Mouse (Mus musculus): ENCODE results near the gene Chrnd. TPM values are rescaled to one million over a fixed set of nuclear protein-coding genes. Genes with fewer than 3 reads are reported as not detected.

The Chrnd gene
- total and polyA plus RNA-seq, 2 experiments from 2014 or later, result not detected

GRCm38 (mm10) chr1:87232197-87232596 lies 41.8 kb downstream of the Chrnd start:
- DNase-seq (ENCODE audit: low spot score) (no peak), ATAC-seq (ENCODE audit: insufficient read depth, low read depth) (no peak)
- Histone ChIP-seq H3K4me2 (ENCODE audit: low read depth, low read length) (no peak overlapping the region), H3K9ac (replicated peaks; ENCODE audit: low read depth, low read length) (no peak overlapping the region), H3K27me3 (ENCODE audit: control insufficient read depth, insufficient read depth, low read length) (no peaks in the 10 kb centered on the region), H3K4me3 (ENCODE audit: low read depth, low read length) (no peak overlapping the region), H3K4me1 (ENCODE audit: control insufficient read depth, insufficient read depth) (no peaks in the 10 kb centered on the region), H3K36me3 (replicated peaks; ENCODE audit: control insufficient read depth, insufficient read depth, low read length) (peaks cover 97% of the 10 kb centered on the region), H3K9me3 (replicated peaks; ENCODE audit: control insufficient read depth, low read length) (no peaks in the 10 kb centered on the region), H3K27ac (ENCODE audit: low read depth) (no peak overlapping the region)
- 83% methylated on average over 7 of the region's 7 CpGs for WGBS
- TF ChIP-seq EP300 (IDR thresholded peaks at IDR 0.05; ENCODE audit: low read depth), result no peak
- no peak for TF ChIP-seq CTCF (IDR thresholded peaks at IDR 0.05; ENCODE audit: low read depth)

- no peak overlapping the region for H3K4me2 ChIP-seq (ENCODE audit: low read depth, low read length)
- DNase-seq (ENCODE audit: low spot score) (no peak), ATAC-seq (ENCODE audit: insufficient read depth, low read depth) (no peak)
- no peaks in the 10 kb centered on the region for H3K4me1 ChIP-seq (ENCODE audit: control insufficient read depth, insufficient read depth)
- no peaks in the 10 kb centered on the region for H3K9me3 ChIP-seq (replicated peaks; ENCODE audit: control insufficient read depth, low read length)
- H3K27me3 ChIP-seq (ENCODE audit: control insufficient read depth, insufficient read depth, low read length), result no peaks in the 10 kb centered on the region
- H3K27ac ChIP-seq (ENCODE audit: low read depth), result no peak overlapping the region
- TF ChIP-seq EP300 (IDR thresholded peaks at IDR 0.05; ENCODE audit: low read depth), result no peak
- TF ChIP-seq CTCF (IDR thresholded peaks at IDR 0.05; ENCODE audit: low read depth), result no peak
- H3K36me3 ChIP-seq (replicated peaks; ENCODE audit: control insufficient read depth, insufficient read depth, low read length), result peaks cover 56% of the 10 kb centered on the region
- WGBS, result 32% methylated on average over 8 of the region's 8 CpGs
- H3K4me3 ChIP-seq (ENCODE audit: low read depth, low read length), result no peak overlapping the region
- H3K9ac ChIP-seq (replicated peaks; ENCODE audit: low read depth, low read length), result no peak overlapping the region
These were observed 48.6 kb downstream of the Chrnd start for GRCm38 (mm10) chr1:87239056-87239455.

- ATAC-seq (ENCODE audit: insufficient read depth, low read depth), result no peak
These were observed 52.6 kb downstream of the Chrnd start for GRCm38 (mm10) chr1:87243021-87243420.

GRCm38 (mm10) chr1:87245430-87245829 lies 55.0 kb downstream of the Chrnd start:
- 10% methylated on average over 1 of the region's 1 CpGs for WGBS
- H3K4me2 ChIP-seq (ENCODE audit: low read depth, low read length), result no peak overlapping the region
- H3K9me3 ChIP-seq (replicated peaks; ENCODE audit: control insufficient read depth, low read length), result no peaks in the 10 kb centered on the region
- ATAC-seq (ENCODE audit: insufficient read depth, low read depth) (no peak), DNase-seq (ENCODE audit: low spot score) (no peak)
- H3K9ac ChIP-seq (replicated peaks; ENCODE audit: low read depth, low read length), result no peak overlapping the region
- H3K27me3 ChIP-seq (ENCODE audit: control insufficient read depth, insufficient read depth, low read length), result no peaks in the 10 kb centered on the region
- H3K36me3 ChIP-seq (replicated peaks; ENCODE audit: control insufficient read depth, insufficient read depth, low read length), result no peaks in the 10 kb centered on the region
- no peak overlapping the region for H3K4me3 ChIP-seq (ENCODE audit: low read depth, low read length)
- no peaks in the 10 kb centered on the region for H3K4me1 ChIP-seq (ENCODE audit: control insufficient read depth, insufficient read depth)
- TF ChIP-seq EP300 (IDR thresholded peaks at IDR 0.05; ENCODE audit: low read depth) (no peak), CTCF (IDR thresholded peaks at IDR 0.05; ENCODE audit: low read depth) (no peak)
- H3K27ac ChIP-seq (ENCODE audit: low read depth), result no peak overlapping the region

More at GRCm38 (mm10) chr1:87243021-87243420, 52.6 kb downstream of the Chrnd start:
- WGBS, result 85% methylated on average over 8 of the region's 8 CpGs
- H3K27me3 ChIP-seq (ENCODE audit: control insufficient read depth, insufficient read depth, low read length), result no peaks in the 10 kb centered on the region
- DNase-seq (ENCODE audit: low spot score), result no peak
- no peak overlapping the region for H3K4me3 ChIP-seq (ENCODE audit: low read depth, low read length)
- TF ChIP-seq EP300 (IDR thresholded peaks at IDR 0.05; ENCODE audit: low read depth), result no peak
- no peak for TF ChIP-seq CTCF (IDR thresholded peaks at IDR 0.05; ENCODE audit: low read depth)
- no peaks in the 10 kb centered on the region for H3K4me1 ChIP-seq (ENCODE audit: control insufficient read depth, insufficient read depth)
- H3K4me2 ChIP-seq (ENCODE audit: low read depth, low read length), result no peak overlapping the region
- H3K9ac ChIP-seq (replicated peaks; ENCODE audit: low read depth, low read length), result no peak overlapping the region
- H3K27ac ChIP-seq (ENCODE audit: low read depth), result no peak overlapping the region
- no peaks in the 10 kb centered on the region for H3K9me3 ChIP-seq (replicated peaks; ENCODE audit: control insufficient read depth, low read length)
- peaks cover 17% of the 10 kb centered on the region for H3K36me3 ChIP-seq (replicated peaks; ENCODE audit: control insufficient read depth, insufficient read depth, low read length)

- ATAC-seq (ENCODE audit: insufficient read depth, low read depth), result peak; percentile 76
- Histone ChIP-seq H3K27ac (ENCODE audit: low read depth) (no peak overlapping the region), H3K36me3 (replicated peaks; ENCODE audit: control insufficient read depth, insufficient read depth, low read length) (no peaks in the 10 kb centered on the region), H3K9ac (replicated peaks; ENCODE audit: low read depth, low read length) (no peak overlapping the region), H3K4me1 (ENCODE audit: control insufficient read depth, insufficient read depth) (no peaks in the 10 kb centered on the region), H3K27me3 (ENCODE audit: control insufficient read depth, insufficient read depth, low read length) (no peaks in the 10 kb centered on the region), H3K9me3 (replicated peaks; ENCODE audit: control insufficient read depth, low read length) (no peaks in the 10 kb centered on the region), H3K4me2 (ENCODE audit: low read depth, low read length) (no peak overlapping the region), H3K4me3 (ENCODE audit: low read depth, low read length) (no peak overlapping the region)
- WGBS, result 29% methylated on average over 22 of the region's 22 CpGs
- TF ChIP-seq EP300 (IDR thresholded peaks at IDR 0.05; ENCODE audit: low read depth) (no peak), CTCF (IDR thresholded peaks at IDR 0.05; ENCODE audit: low read depth) (peak; percentile 80)
- DNase-seq (ENCODE audit: low spot score), result peak; percentile 33
These were observed 55.8 kb downstream of the Chrnd start for GRCm38 (mm10) chr1:87245929-87246815.

Other genes starting within 250 kb of the Chrnd start
- not detected in 2 replicates for gene Alppl2, start 100.7 kb upstream of the Chrnd start, total RNA-seq (2014; rRNA removed; ENCODE audit: low replicate concordance)
- gene Alppl2, start 100.7 kb upstream of the Chrnd start, polyA plus RNA-seq (2015; fragmentation: Nextera tagmentation; extraction: Ambion mirVana), result not detected in 2 replicates
- gene Alpi, start 89.0 kb upstream of the Chrnd start, total RNA-seq (2014; rRNA removed; ENCODE audit: low replicate concordance), result not detected in 2 replicates
- not detected in 2 replicates for gene Alpi, start 89.0 kb upstream of the Chrnd start, polyA plus RNA-seq (2015; fragmentation: Nextera tagmentation; extraction: Ambion mirVana)
- gene Akp3, start 65.6 kb upstream of the Chrnd start, total RNA-seq (2014; rRNA removed; ENCODE audit: low replicate concordance), result not detected in 2 replicates
- not detected in 2 replicates for gene Akp3, start 65.6 kb upstream of the Chrnd start, polyA plus RNA-seq (2015; fragmentation: Nextera tagmentation; extraction: Ambion mirVana)
- 0.46 and 2.2 TPM in 2 replicates for gene Ecel1, start 34.1 kb upstream of the Chrnd start, total RNA-seq (2014; rRNA removed; ENCODE audit: low replicate concordance)
- 0.41 and 0.55 TPM in 2 replicates for gene Ecel1, start 34.1 kb upstream of the Chrnd start, polyA plus RNA-seq (2015; fragmentation: Nextera tagmentation; extraction: Ambion mirVana)
- 1.4 TPM in 1 of 2 replicates, not detected in the other for gene Prss56, start 7.3 kb upstream of the Chrnd start, total RNA-seq (2014; rRNA removed; ENCODE audit: low replicate concordance)
- not detected in 2 replicates for gene Prss56, start 7.3 kb upstream of the Chrnd start, polyA plus RNA-seq (2015; fragmentation: Nextera tagmentation; extraction: Ambion mirVana)
- gene Chrng, start 14.1 kb downstream of the Chrnd start, total RNA-seq (2014; rRNA removed; ENCODE audit: low replicate concordance), result 1.5 TPM in 1 of 2 replicates, not detected in the other
- gene Chrng, start 14.1 kb downstream of the Chrnd start, polyA plus RNA-seq (2015; fragmentation: Nextera tagmentation; extraction: Ambion mirVana), result 0.05 and 0.25 TPM in 2 replicates
- 54.9 and 56.2 TPM in 2 replicates for gene Eif4e2, start 23.3 kb downstream of the Chrnd start, total RNA-seq (2014; rRNA removed; ENCODE audit: low replicate concordance)
- gene Eif4e2, start 23.3 kb downstream of the Chrnd start, polyA plus RNA-seq (2015; fragmentation: Nextera tagmentation; extraction: Ambion mirVana), result 76.2 and 80.9 TPM in 2 replicates
- gene Efhd1, start 73.8 kb downstream of the Chrnd start, total RNA-seq (2014; rRNA removed; ENCODE audit: low replicate concordance), result 2.3 and 2.5 TPM in 2 replicates
- gene Efhd1, start 73.8 kb downstream of the Chrnd start, polyA plus RNA-seq (2015; fragmentation: Nextera tagmentation; extraction: Ambion mirVana), result 0.38 and 0.60 TPM in 2 replicates
- 18.7 and 29.8 TPM in 2 replicates for gene Gigyf2, start 136.4 kb downstream of the Chrnd start, total RNA-seq (2014; rRNA removed; ENCODE audit: low replicate concordance)
- gene Gigyf2, start 136.4 kb downstream of the Chrnd start, polyA plus RNA-seq (2015; fragmentation: Nextera tagmentation; extraction: Ambion mirVana), result 19.9 and 22.6 TPM in 2 replicates
- not detected in 2 replicates for gene Kcnj13, start 204.1 kb downstream of the Chrnd start, total RNA-seq (2014; rRNA removed; ENCODE audit: low replicate concordance)
- gene Kcnj13, start 204.1 kb downstream of the Chrnd start, polyA plus RNA-seq (2015; fragmentation: Nextera tagmentation; extraction: Ambion mirVana), result 0.38 and 0.83 TPM in 2 replicates